Mouse (Mus musculus) MEL (cell line): ENCODE measurements around the gene Ptpre. TPM values are rescaled to one million over a fixed set of nuclear protein-coding genes. Genes with fewer than 3 reads are reported as not detected.

Source experiments
- DNase-seq: peaks from one replicate; pipeline ENCODE4 v3.0.0; 2011; ENCODE audit warnings: low read depth, low spot score
- H3K27ac ChIP-seq: 2 replicates; pipeline ENCODE4 v1.5.1; 2012; ENCODE audit warnings: low read depth, mild to moderate bottlenecking, control low read depth, low read length, moderate library complexity; ENCODE audit not compliant: control insufficient read depth
- H3K27me3 ChIP-seq, 2 experiments: fragments of 150-350 bp in 1 of 2; sonication (generic) in 1 of 2; 2 replicates each; pipeline ENCODE4 v1.6.1; 2012; ENCODE audit warnings: low read length in 2 of 2, mild to moderate bottlenecking in 2 of 2, improper control_type of control experiment in 1 of 2, moderate library complexity in 1 of 2; ENCODE audit not compliant: insufficient read depth in 2 of 2, control insufficient read depth in 1 of 2
- H3K36me3 ChIP-seq, 2 experiments: 2 replicates each; pipeline ENCODE4 v1.6.1; 2012 to 2014; ENCODE audit warnings: low read length in 2 of 2, improper control_type of control experiment in 1 of 2, inconsistent platforms in 1 of 2, mild to moderate bottlenecking in 1 of 2; ENCODE audit not compliant: insufficient read depth in 2 of 2, control insufficient read depth in 1 of 2
- H3K4me1 ChIP-seq, 2 experiments: fragments of 150-350 bp in 1 of 2; sonication (generic) in 1 of 2; 2 replicates each; pipeline ENCODE4 v1.6.1; 2012; ENCODE audit warnings: low read length in 2 of 2, improper control_type of control experiment in 1 of 2, mild to moderate bottlenecking in 1 of 2; ENCODE audit not compliant: insufficient read depth in 2 of 2, control insufficient read depth in 1 of 2
- H3K4me3 ChIP-seq, 2 experiments: fragments of 150-350 bp in 1 of 2; sonication (generic) in 1 of 2; 2 replicates each; pipeline ENCODE4 v1.5.1; 2012; ENCODE audit warnings: low read depth in 2 of 2, low read length in 2 of 2, mild to moderate bottlenecking in 2 of 2, moderate library complexity in 2 of 2, control low read depth in 1 of 2, improper control_type of control experiment in 1 of 2; ENCODE audit not compliant: control insufficient read depth in 1 of 2, insufficient read depth in 1 of 2
- H3K79me2 ChIP-seq: 2 replicates; pipeline ENCODE4 v1.6.1; 2012; ENCODE audit warnings: mild to moderate bottlenecking, low read length, moderate library complexity; ENCODE audit not compliant: control insufficient read depth, poor library complexity, insufficient read depth
- H3K9ac ChIP-seq: 2 replicates; pipeline ENCODE4 v1.6.1; 2012; ENCODE audit warnings: low read depth, mild to moderate bottlenecking, control low read depth, low read length, moderate library complexity; ENCODE audit not compliant: control insufficient read depth, poor library complexity, severe bottlenecking
- H3K9me3 ChIP-seq: fragments of 150-350 bp; sonication (generic); replicated peaks from 2 replicates; pipeline ENCODE4 v1.6.1; 2012; ENCODE audit warnings: mild to moderate bottlenecking, low read length, improper control_type of control experiment, moderate library complexity; ENCODE audit not compliant: insufficient read depth
- CHD1 ChIP-seq: IDR thresholded peaks from 2 replicates; pipeline ENCODE4 v1.6.1; 2012; ENCODE audit warnings: low read depth, mild to moderate bottlenecking, inconsistent platforms, low read length, improper control_type of control experiment
- CHD2 ChIP-seq: IDR thresholded peaks from 2 replicates; pipeline ENCODE4 v1.6.1; 2011; ENCODE audit warnings: low read length, improper control_type of control experiment
- CTCF ChIP-seq, 3 experiments: IDR thresholded peaks in 2 of 3; conservative IDR thresholded peaks in 1 of 3; 2 replicates each; pipeline ENCODE4 v1.5.1; 2011 to 2012; ENCODE audit warnings: low read length in 3 of 3, low read depth in 2 of 3, mild to moderate bottlenecking in 2 of 3, improper control_type of control experiment in 1 of 3, inconsistent platforms in 1 of 3, mixed read lengths in 1 of 3, moderate library complexity in 1 of 3; ENCODE audit not compliant: control insufficient read depth in 1 of 3, insufficient read depth in 1 of 3, poor library complexity in 1 of 3, severe bottlenecking in 1 of 3
- ELF1 ChIP-seq: IDR thresholded peaks from 2 replicates; pipeline ENCODE4 v1.6.1; 2014; ENCODE audit warnings: low read depth, mild to moderate bottlenecking, inconsistent platforms, low read length, improper control_type of control experiment, moderate library complexity
- GATA1 ChIP-seq: IDR thresholded peaks from 2 replicates; pipeline ENCODE4 v1.6.1; 2011; ENCODE audit warnings: low read depth, low read length, improper control_type of control experiment
- HCFC1 ChIP-seq: IDR thresholded peaks from 2 replicates; pipeline ENCODE4 v1.6.1; 2012; ENCODE audit warnings: low read depth, mild to moderate bottlenecking, inconsistent platforms, low read length, improper control_type of control experiment, moderate library complexity
- JUND ChIP-seq: IDR thresholded peaks from 2 replicates; pipeline ENCODE4 v1.6.1; 2011; ENCODE audit warnings: low read depth, mild to moderate bottlenecking, improper control_type of control experiment, low read length
- MAFK ChIP-seq: IDR thresholded peaks from 2 replicates; pipeline ENCODE4 v1.6.1; 2011; ENCODE audit warnings: low read depth, mild to moderate bottlenecking, low read length, improper control_type of control experiment, borderline replicate concordance
- MYB ChIP-seq: IDR thresholded peaks from 2 replicates; pipeline ENCODE4 v1.6.1; 2011; ENCODE audit warnings: mild to moderate bottlenecking, low read depth, low read length, improper control_type of control experiment
- MYC ChIP-seq: IDR thresholded peaks from 2 replicates; pipeline ENCODE4 v1.6.1; 2011; ENCODE audit warnings: low read depth, mild to moderate bottlenecking, low read length, improper control_type of control experiment, moderate library complexity
- POLR2AphosphoS5 ChIP-seq: IDR thresholded peaks from 2 replicates; pipeline ENCODE4 v1.6.1; 2012; ENCODE audit warnings: low read depth, borderline replicate concordance, mild to moderate bottlenecking, inconsistent platforms, low read length, moderate library complexity, mixed read lengths
- SMC3 ChIP-seq: IDR thresholded peaks from 2 replicates; pipeline ENCODE4 v1.6.1; 2011; ENCODE audit warnings: low read depth, low read length, improper control_type of control experiment
- TAL1 ChIP-seq: IDR thresholded peaks from 2 replicates; pipeline ENCODE4 v1.6.1; 2012; ENCODE audit warnings: mild to moderate bottlenecking, inconsistent platforms, low read length, moderate library complexity, mixed read lengths
- TBP ChIP-seq: IDR thresholded peaks from 2 replicates; pipeline ENCODE4 v1.8.0; 2011; ENCODE audit warnings: low read depth, low read length, improper control_type of control experiment
- ZNF384 ChIP-seq: IDR thresholded peaks from 2 replicates; pipeline ENCODE4 v1.6.1; 2012; ENCODE audit warnings: low read depth, mild to moderate bottlenecking, inconsistent platforms, low read length, improper control_type of control experiment
- polyA plus RNA-seq, 2 experiments: library from polyadenylated mRNA; stranded (reverse) in 1 of 2; unstranded in 1 of 2; fragments of >175 nt in 1 of 2; fragments of >200 nt in 1 of 2; gene quantifications; 2 replicates each; pipeline versions ENCODE4 v1.2.1 to v1.2.4; 2012; ENCODE audit warnings: low replicate concordance in 2 of 2, low read depth in 1 of 2; ENCODE audit not compliant: insufficient read length in 2 of 2, insufficient read depth in 1 of 2, missing spikeins in 1 of 2
- total RNA-seq: library from RNA; depleted of rRNA; stranded (reverse); fragments of 300-350 nt; gene quantifications from 2 replicates; pipeline ENCODE4 v1.2.3, GENCODE M21; 2012

Ptpre gene
- total and polyA plus RNA-seq, 3 experiments, result 4.9 to 12.9 TPM; not detected in 1

GRCm38 (mm10) chr7:135600076-135600475 lies 62.8 kb downstream of the Ptpre start:
- TF ChIP-seq MYB (no peak), JUND (no peak), TAL1 (peak; percentile 25; the same call in 1 of the 2 replicates), GATA1 (peak; percentile 90), ELF1 (no peak), TBP (peak; percentile 85)
- Histone ChIP-seq H3K27ac (peak overlapping the region; percentile 99), H3K36me3 (peaks cover 0 to 71% of the 10 kb centered on the region in 2 experiments; a peak in 2 of 4 replicates), H3K4me3 (no peak overlapping the region), H3K79me2 (peaks cover 17% of the 10 kb centered on the region), H3K27me3 (no peaks in the 10 kb centered on the region), H3K9ac (no peak overlapping the region; the same call in 1 of the 2 replicates), H3K9me3 (no peaks in the 10 kb centered on the region), H3K4me1 (peaks cover 31 to 69% of the 10 kb centered on the region in 2 experiments)
- DNase-seq, result peak; percentile 69

GRCm38 (mm10) chr7:135601607-135602006 lies 64.3 kb downstream of the Ptpre start:
- Histone ChIP-seq H3K4me1 (peaks cover 28 to 54% of the 10 kb centered on the region in 2 experiments), H3K36me3 (peaks cover 0 to 57% of the 10 kb centered on the region in 2 experiments; a peak in 2 of 4 replicates), H3K27me3 (no peaks in the 10 kb centered on the region), H3K4me3 (no peak overlapping the region), H3K27ac (peak overlapping the region; percentile 72), H3K79me2 (peaks cover 5% of the 10 kb centered on the region), H3K9ac (peak overlapping the region; percentile 30), H3K9me3 (no peaks in the 10 kb centered on the region)
- peak; percentile 65 for DNase-seq
- TF ChIP-seq ZNF384 (no peak), TAL1 (peak; percentile 85), GATA1 (peak; percentile 63)

DNA sequence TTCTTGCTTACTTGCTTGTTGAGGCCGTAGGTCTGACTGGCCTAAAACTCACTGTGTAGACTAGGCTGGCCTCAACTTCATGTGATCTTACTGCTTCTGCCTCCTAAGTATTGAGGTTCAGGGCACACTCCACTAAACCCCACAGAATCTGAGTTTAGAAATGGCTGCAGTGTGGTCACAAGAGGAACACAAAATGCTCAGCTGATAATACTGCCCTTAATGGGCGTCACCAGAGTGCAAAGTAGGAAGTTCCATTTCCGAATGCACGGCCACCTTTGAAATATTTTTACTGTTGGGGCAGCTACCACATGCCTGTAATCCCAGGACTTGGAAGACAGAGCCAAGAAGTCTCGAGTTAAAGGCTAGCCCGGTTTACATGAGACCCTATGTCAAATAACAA lies 65.0 kb downstream of the Ptpre start:
- TF ChIP-seq CTCF (IDR thresholded peaks at IDR 0.05 in 2 of 3, conservative IDR thresholded peaks at IDR 0.05 in 1 of 3; ENCODE audit: control insufficient read depth in 1 of 3, insufficient read depth in 1 of 3, low read depth in 2 of 3, low read length in 3 of 3, poor library complexity in 1 of 3, severe bottlenecking in 1 of 3) (no peak), CHD1 (no peak), GATA1 (no peak), SMC3 (no peak), MYC (no peak), MAFK (no peak), HCFC1 (no peak), CHD2 (no peak), POLR2AphosphoS5 (no peak), ELF1 (no peak), MYB (no peak)
- Histone ChIP-seq H3K27me3 (no peaks in the 10 kb centered on the region), H3K9me3 (no peaks in the 10 kb centered on the region), H3K4me3 (no peak overlapping the region), H3K9ac (no peak overlapping the region), H3K36me3 (peaks cover 0 to 59% of the 10 kb centered on the region in 2 experiments; a peak in 2 of 4 replicates), H3K4me1 (peaks cover 28 to 54% of the 10 kb centered on the region in 2 experiments), H3K79me2 (peaks cover 5% of the 10 kb centered on the region), H3K27ac (peak overlapping the region; percentile 72)
- peak; percentile 51 for DNase-seq
